Mouse (Mus musculus) stomach, embryonic 16.5 days (tissue): ENCODE results near the gene Hoxa5. TPM values are rescaled to one million over a fixed set of nuclear protein-coding genes. Genes with fewer than 3 reads are reported as not detected.

ENCODE experiments used
- ATAC-seq: fragments of 200-750 bp; cut with Nextera tagmentation; 2 replicates; pipeline ENCODE4 v1.8.0; 2017; ENCODE audit warnings: moderate number of reproducible peaks, moderate TSS enrichment; ENCODE audit not compliant: insufficient read depth, low FRiP score
- H3K27ac ChIP-seq: fragments of 300-500 bp; sonication (generic); 2 replicates; pipeline ENCODE4 v1.5.1; 2014; ENCODE audit warnings: low read length
- H3K27me3 ChIP-seq: fragments of 300-500 bp; sonication (generic); 2 replicates; pipeline ENCODE4 v1.6.1; 2014; ENCODE audit warnings: low read length, control low read depth, mixed read lengths; ENCODE audit not compliant: control insufficient read depth, insufficient read depth
- H3K36me3 ChIP-seq: fragments of 300-500 bp; sonication (generic); 2 replicates; pipeline ENCODE4 v1.6.1; 2014; ENCODE audit warnings: low read length; ENCODE audit not compliant: control insufficient read depth, insufficient read depth
- H3K4me1 ChIP-seq: fragments of 300-500 bp; sonication (generic); 2 replicates; pipeline ENCODE4 v1.6.1; 2014; ENCODE audit warnings: low read length, control low read depth, mixed read lengths; ENCODE audit not compliant: control insufficient read depth, insufficient read depth
- H3K4me2 ChIP-seq: fragments of 300-500 bp; sonication (generic); 2 replicates; pipeline ENCODE4 v1.6.1; 2014; ENCODE audit warnings: low read depth, low read length, mixed read lengths
- H3K4me3 ChIP-seq: fragments of 300-500 bp; sonication (generic); replicated peaks from 2 replicates; pipeline ENCODE4 v1.5.1; 2014; ENCODE audit warnings: mild to moderate bottlenecking, low read length
- H3K9ac ChIP-seq: fragments of 300-500 bp; sonication (generic); 2 replicates; pipeline ENCODE4 v1.6.1; 2014; ENCODE audit warnings: low read length
- H3K9me3 ChIP-seq: fragments of 300-500 bp; sonication (generic); replicated peaks from 2 replicates; pipeline ENCODE4 v1.6.1; 2016; ENCODE audit warnings: low read length, control low read depth; ENCODE audit not compliant: control insufficient read depth
- WGBS: fragments of 180-500 bp; shearing (Covaris S2); extraction: QIAGEN DNeasy Blood & Tissue Kit; methylation state at CpG from one replicate; pipeline ENCODE4 v1.1.7; 2014; 5-methylcytosine and 5-hydroxymethylcytosine counted together
- polyA plus RNA-seq: library from polyadenylated mRNA; unstranded; fragments of >200 nt; fragmentation: Nextera tagmentation; extraction: Ambion mirVana; gene quantifications from 2 replicates; pipeline ENCODE4 v1.2.1, GENCODE M21; 2015

The Hoxa5 gene
- polyA plus RNA-seq, 1 experiment from 2014 or later: 11.0 TPM

GRCm38 (mm10) chr6:52167176-52167575 lies 37.2 kb downstream of the Hoxa5 start:
- 38% methylated on average over 1 of the region's 1 CpGs for WGBS
- H3K27ac ChIP-seq: peak overlapping the region; percentile 94
- peak overlapping the region; percentile 65 for H3K4me2 ChIP-seq
- H3K9me3 ChIP-seq: no peaks in the 10 kb centered on the region
- H3K36me3 ChIP-seq: no peaks in the 10 kb centered on the region
- peak overlapping the region; percentile 61 for H3K4me3 ChIP-seq
- no peaks in the 10 kb centered on the region for H3K27me3 ChIP-seq
- peak overlapping the region; percentile 81 for H3K9ac ChIP-seq
- ATAC-seq: no peak
- peaks cover 23% of the 10 kb centered on the region for H3K4me1 ChIP-seq

- peak overlapping the region; percentile 61 for H3K4me3 ChIP-seq
These were observed 37.8 kb downstream of the Hoxa5 start for GRCm38 (mm10) chr6:52166431-52167077.

GRCm38 (mm10) chr6:52165441-52166370 lies 38.7 kb downstream of the Hoxa5 start:
- Histone ChIP-seq H3K36me3 (no peaks in the 10 kb centered on the region), H3K9me3 (no peaks in the 10 kb centered on the region), H3K4me2 (peak overlapping the region; percentile 65), H3K9ac (peak overlapping the region; percentile 81), H3K4me1 (peaks cover 13% of the 10 kb centered on the region), H3K27me3 (no peaks in the 10 kb centered on the region), H3K27ac (peak overlapping the region; percentile 94), H3K4me3 (peak overlapping the region; percentile 61)
- 4% methylated on average over 28 of the region's 28 CpGs for WGBS
- no peak for ATAC-seq

More at GRCm38 (mm10) chr6:52166431-52167077, 37.8 kb downstream of the Hoxa5 start:
- Histone ChIP-seq H3K9me3 (no peaks in the 10 kb centered on the region), H3K4me1 (peaks cover 16% of the 10 kb centered on the region), H3K27me3 (no peaks in the 10 kb centered on the region), H3K9ac (peak overlapping the region; percentile 81), H3K4me2 (peak overlapping the region; percentile 65), H3K36me3 (no peaks in the 10 kb centered on the region), H3K27ac (peak overlapping the region; percentile 94)
- no peak for ATAC-seq
- WGBS: 15% methylated on average over 4 of the region's 4 CpGs

- Histone ChIP-seq H3K4me2 (peak within 1 kb of the TSS; percentile 65), H3K4me1 (peaks cover 14% of the 10 kb centered on the region), H3K9me3 (no peaks in the 10 kb centered on the region), H3K9ac (peak within 1 kb of the TSS; percentile 81), H3K4me3 (peak within 1 kb of the TSS; percentile 61), H3K36me3 (no peaks in the 10 kb centered on the region), H3K27ac (peak within 1 kb of the TSS; percentile 94), H3K27me3 (no peaks in the 10 kb centered on the region)
- ATAC-seq: peak; percentile 57; the same call in 1 of the 2 replicates
- WGBS: 4% methylated on average over 25 of the region's 25 CpGs
These were observed 39.6 kb downstream of the Hoxa5 start, which contains the start of gene Hoxa2 for GRCm38 (mm10) chr6:52164626-52165440. TSS of gene Hoxa2 (minus strand) at chr6:52164831.

GRCm38 (mm10) chr6:52164051-52164625 lies 40.2 kb downstream of the Hoxa5 start:
- Histone ChIP-seq H3K4me1 (peaks cover 20% of the 10 kb centered on the region), H3K9ac (peak overlapping the region; percentile 81), H3K27ac (peak overlapping the region; percentile 94), H3K4me3 (peak overlapping the region; percentile 61), H3K27me3 (no peaks in the 10 kb centered on the region), H3K9me3 (no peaks in the 10 kb centered on the region), H3K4me2 (peak overlapping the region; percentile 65), H3K36me3 (no peaks in the 10 kb centered on the region)
- 1% methylated on average over 39 of the region's 39 CpGs for WGBS
- 0 out of 2 replicates have a peak, but pooled peaks have one; percentile 3 for ATAC-seq

- peak; percentile 1; the same call in 1 of the 2 replicates for ATAC-seq
- peaks cover 23% of the 10 kb centered on the region for H3K4me1 ChIP-seq
- no peaks in the 10 kb centered on the region for H3K27me3 ChIP-seq
These were observed 40.9 kb downstream of the Hoxa5 start for GRCm38 (mm10) chr6:52163366-52164031.

GRCm38 (mm10) chr6:52162611-52163365 lies 41.6 kb downstream of the Hoxa5 start:
- no peaks in the 10 kb centered on the region for H3K27me3 ChIP-seq
- H3K27ac ChIP-seq: peak overlapping the region; percentile 94
- H3K4me3 ChIP-seq: peak overlapping the region; percentile 61
- no peak for ATAC-seq
- 17% methylated on average over 14 of the region's 14 CpGs for whole genome bisulfite sequencing
- peaks cover 23% of the 10 kb centered on the region for H3K4me1 ChIP-seq
- peak overlapping the region; percentile 81 for H3K9ac ChIP-seq
- H3K4me2 ChIP-seq: peak overlapping the region; percentile 65
- H3K9me3 ChIP-seq: no peaks in the 10 kb centered on the region
- no peaks in the 10 kb centered on the region for H3K36me3 ChIP-seq

More at GRCm38 (mm10) chr6:52163366-52164031, 40.9 kb downstream of the Hoxa5 start:
- Histone ChIP-seq H3K36me3 (no peaks in the 10 kb centered on the region), H3K27ac (peak overlapping the region; percentile 94), H3K9me3 (no peaks in the 10 kb centered on the region), H3K4me3 (peak overlapping the region; percentile 61), H3K4me2 (peak overlapping the region; percentile 65), H3K9ac (peak overlapping the region; percentile 81)
- 11% methylated on average over 17 of the region's 17 CpGs for WGBS
